Mouse (Mus musculus): ENCODE data around the gene Hoxc5. TPM values are rescaled to one million over a fixed set of nuclear protein-coding genes. Genes with fewer than 3 reads are reported as not detected.

The Hoxc5 gene
- total RNA-seq, 2 experiments from 2014 or later = not detected

GRCm38 (mm10) chr15:103034043-103034806 is 67.0 kb downstream of the Hoxc5 start:
- DNase-seq (ENCODE audit: low spot score in 2 of 2) = no peak

GRCm38 (mm10) chr15:103034807-103035547 is 67.7 kb downstream of the Hoxc5 start:
- no peak for DNase-seq (ENCODE audit: low spot score in 2 of 2)

- DNase-seq (ENCODE audit: low spot score in 2 of 2) = no peak
These were observed 68.3 kb downstream of the Hoxc5 start for GRCm38 (mm10) chr15:103035548-103035881.

- no peak for DNase-seq (ENCODE audit: low spot score in 2 of 2)
These were observed 70.3 kb downstream of the Hoxc5 start for GRCm38 (mm10) chr15:103037579-103037978.

- no peak for DNase-seq (ENCODE audit: low spot score in 2 of 2)
These were observed 71.6 kb downstream of the Hoxc5 start for GRCm38 (mm10) chr15:103038701-103039480.

GRCm38 (mm10) chr15:103039609-103040008 is 72.4 kb downstream of the Hoxc5 start:
- DNase-seq (ENCODE audit: low spot score in 2 of 2) = no peak

GRCm38 (mm10) chr15:103040601-103041000 is 73.4 kb downstream of the Hoxc5 start:
- no peak for DNase-seq (ENCODE audit: low spot score in 2 of 2)

GRCm38 (mm10) chr15:103041613-103042012 is 74.4 kb downstream of the Hoxc5 start:
- no peak for DNase-seq (ENCODE audit: low spot score in 2 of 2)

- no peak for DNase-seq (ENCODE audit: low spot score in 2 of 2)
These were observed 75.0 kb downstream of the Hoxc5 start for GRCm38 (mm10) chr15:103042209-103042608.

GRCm38 (mm10) chr15:103051670-103052069 is 84.4 kb downstream of the Hoxc5 start:
- no peak for DNase-seq (ENCODE audit: low spot score in 2 of 2)

- DNase-seq (ENCODE audit: low spot score in 2 of 2) = no peak
These were observed 86.0 kb downstream of the Hoxc5 start for GRCm38 (mm10) chr15:103053210-103053609.

GRCm38 (mm10) chr15:103056396-103056795 is 89.2 kb downstream of the Hoxc5 start:
- DNase-seq (ENCODE audit: low spot score in 2 of 2) = no peak

GRCm38 (mm10) chr15:103058715-103059114 is 91.5 kb downstream of the Hoxc5 start:
- DNase-seq (ENCODE audit: low spot score in 2 of 2) = no peak

- DNase-seq (ENCODE audit: low spot score in 2 of 2) = no peak
These were observed 92.2 kb downstream of the Hoxc5 start for GRCm38 (mm10) chr15:103059393-103059992.

GRCm38 (mm10) chr15:103060021-103060340 is 92.7 kb downstream of the Hoxc5 start:
- no peak for DNase-seq (ENCODE audit: low spot score in 2 of 2)

- no peak for DNase-seq (ENCODE audit: low spot score in 2 of 2)
These were observed 93.3 kb downstream of the Hoxc5 start for GRCm38 (mm10) chr15:103060341-103061130.

GRCm38 (mm10) chr15:103061131-103061825 is 94.0 kb downstream of the Hoxc5 start:
- no peak for DNase-seq (ENCODE audit: low spot score in 2 of 2)

GRCm38 (mm10) chr15:103061988-103062387 is 94.7 kb downstream of the Hoxc5 start:
- no peak for DNase-seq (ENCODE audit: low spot score in 2 of 2)

- no peak for DNase-seq (ENCODE audit: low spot score in 2 of 2)
These were observed 98.4 kb downstream of the Hoxc5 start for GRCm38 (mm10) chr15:103065642-103066041.

Data from layer of hippocampus, postnatal 10 days (tissue).